Mouse (Mus musculus) liver, embryonic 16.5 days (tissue): ENCODE results near the gene Dpep3. TPM values are rescaled to one million over a fixed set of nuclear protein-coding genes. Genes with fewer than 3 reads are reported as not detected.
"Not testable (repeated sequence)": the region's sequence is repeated elsewhere in the genome, so short reads cannot be mapped to it uniquely, and the experiment has no call there.

ENCODE experiments used
- ATAC-seq: fragments of 200-750 bp; cut with Nextera tagmentation; 2 replicates; pipeline ENCODE4 v1.8.0; 2017; ENCODE audit warnings: low read depth, mild to moderate bottlenecking, moderate number of reproducible peaks, moderate library complexity
- H3K27ac ChIP-seq: fragments of 300-500 bp; sonication (generic); 2 replicates; pipeline ENCODE4 v1.5.1; 2014; ENCODE audit warnings: mild to moderate bottlenecking, low read length
- H3K27me3 ChIP-seq: fragments of 300-500 bp; sonication (generic); 2 replicates; pipeline ENCODE4 v1.6.1; 2014; ENCODE audit warnings: low read depth, low read length, mixed read lengths; ENCODE audit not compliant: control insufficient read depth, insufficient read depth
- H3K36me3 ChIP-seq: fragments of 300-500 bp; sonication (generic); 2 replicates; pipeline ENCODE4 v1.6.1; 2014; ENCODE audit warnings: mild to moderate bottlenecking; ENCODE audit not compliant: control insufficient read depth, insufficient read depth
- H3K4me1 ChIP-seq: fragments of 300-500 bp; sonication (generic); 2 replicates; pipeline ENCODE4 v1.6.1; 2014; ENCODE audit warnings: low read depth, low read length, mixed read lengths; ENCODE audit not compliant: control insufficient read depth
- H3K4me2 ChIP-seq: fragments of 300-500 bp; sonication (generic); 2 replicates; pipeline ENCODE4 v1.6.1; 2014; ENCODE audit warnings: low read depth, low read length, mixed read lengths
- H3K4me3 ChIP-seq: fragments of 300-500 bp; sonication (generic); 2 replicates; pipeline ENCODE4 v1.5.1; 2014; ENCODE audit warnings: low read depth, mild to moderate bottlenecking, low read length
- H3K9ac ChIP-seq: fragments of 300-500 bp; sonication (generic); 2 replicates; pipeline ENCODE4 v1.6.1; 2014; ENCODE audit warnings: low read depth, low read length
- H3K9me3 ChIP-seq: fragments of 300-500 bp; sonication (generic); replicated peaks from 2 replicates; pipeline ENCODE4 v1.6.1; 2016; ENCODE audit warnings: low read length; ENCODE audit not compliant: control insufficient read depth
- WGBS: fragments of 180-500 bp; shearing (Covaris S2); extraction: QIAGEN DNeasy Blood & Tissue Kit; methylation state at CpG from one replicate; pipeline ENCODE4 v1.1.7; 2014; ENCODE audit not compliant: insufficient replicate concordance; 5-methylcytosine and 5-hydroxymethylcytosine counted together
- polyA plus RNA-seq: library from polyadenylated mRNA; unstranded; fragments of >200 nt; fragmentation: Nextera tagmentation; extraction: Ambion mirVana; gene quantifications from 2 replicates; pipeline ENCODE4 v1.2.1, GENCODE M21; 2015

Gene Dpep3
- polyA plus RNA-seq, 1 experiment from 2014 or later = not detected

DNA sequence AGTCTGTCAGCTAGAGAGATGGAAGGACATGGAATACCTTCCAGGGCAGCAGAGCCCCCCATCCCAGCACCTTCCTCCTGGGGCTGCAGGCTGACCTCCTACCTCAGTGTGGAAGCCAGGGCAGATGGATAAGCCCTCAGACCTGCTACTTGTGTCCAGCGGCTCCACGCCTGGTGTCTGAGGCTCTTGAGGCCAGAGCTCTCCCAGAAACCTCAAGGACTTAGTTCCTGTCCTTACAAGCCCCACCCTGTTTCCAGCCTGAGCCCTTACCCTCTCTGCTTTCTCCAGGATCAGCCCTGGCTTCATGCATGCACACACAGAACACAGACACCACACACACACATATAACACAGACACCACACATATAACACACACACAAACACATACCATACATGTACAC, 12.3 kb upstream of the Dpep3 start:
- ATAC-seq = no peak
- Histone ChIP-seq H3K27me3 (peaks cover 4% of the 10 kb centered on the region; the same call in 1 of the 2 replicates), H3K4me3 (no peak overlapping the region), H3K9me3 (no peaks in the 10 kb centered on the region), H3K4me2 (no peak overlapping the region), H3K9ac (no peak overlapping the region), H3K4me1 (peaks cover 8% of the 10 kb centered on the region), H3K27ac (no peak overlapping the region), H3K36me3 (no peaks in the 10 kb centered on the region)
- WGBS = 50% methylated on average over 2 of the region's 2 CpGs

- peaks cover 7% of the 10 kb centered on the region for H3K4me1 ChIP-seq
- H3K4me3 ChIP-seq = no peak within 1 kb of the TSS
- no peaks in the 10 kb centered on the region for H3K9me3 ChIP-seq
- H3K4me2 ChIP-seq = no peak within 1 kb of the TSS
- no peak within 1 kb of the TSS for H3K9ac ChIP-seq
- peak; percentile 46; the same call in 1 of the 2 replicates for ATAC-seq
- peaks cover 4% of the 10 kb centered on the region; the same call in 1 of the 2 replicates for H3K27me3 ChIP-seq
- H3K27ac ChIP-seq = no peak within 1 kb of the TSS
- 10% methylated on average over 15 of the region's 15 CpGs for WGBS
- no peaks in the 10 kb centered on the region for H3K36me3 ChIP-seq
These were observed 11.7 kb upstream of the Dpep3 start, which contains the start of gene Dus2 for GRCm38 (mm10) chr8:105990856-105991387. Gene Dus2 (plus strand): TSS chr8:105991337.

DNA sequence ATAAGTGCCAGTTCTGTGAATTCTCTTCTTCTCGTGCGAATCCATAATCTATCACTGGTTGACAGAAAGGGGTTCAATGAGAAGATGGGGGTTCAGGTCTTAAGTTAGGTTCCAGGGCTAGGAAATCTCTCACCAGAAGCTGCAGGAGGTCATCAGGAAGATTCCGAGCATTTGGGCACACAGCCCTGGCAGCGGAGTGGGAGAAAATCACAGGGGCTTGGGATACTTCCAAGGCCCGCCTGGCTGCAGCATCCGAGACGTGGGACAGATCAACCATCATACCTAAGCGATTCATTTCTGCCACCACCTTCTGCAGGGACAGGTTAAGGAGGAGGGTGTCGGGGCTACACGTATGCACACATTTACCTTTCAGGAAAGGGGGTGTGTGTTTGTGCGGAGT, 9.3 kb upstream of the Dpep3 start:
- ATAC-seq = no peak
- Histone ChIP-seq H3K9ac (no peak overlapping the region), H3K4me1 (peaks cover 7% of the 10 kb centered on the region), H3K4me3 (no peak overlapping the region), H3K9me3 (no peaks in the 10 kb centered on the region), H3K36me3 (no peaks in the 10 kb centered on the region), H3K4me2 (no peak overlapping the region), H3K27ac (no peak overlapping the region), H3K27me3 (peaks cover 4% of the 10 kb centered on the region; the same call in 1 of the 2 replicates)
- WGBS = 70% methylated on average over 11 of the region's 11 CpGs

GRCm38 (mm10) chr8:105983406-105983805, 4.2 kb upstream of the Dpep3 start:
- not testable (repeated sequence) for H3K9me3 ChIP-seq, H3K4me2 ChIP-seq, H3K9ac ChIP-seq, H3K36me3 ChIP-seq, H3K4me1 ChIP-seq, ATAC-seq, H3K4me3 ChIP-seq, H3K27me3 ChIP-seq, H3K27ac ChIP-seq
- WGBS = 42% methylated on average over 8 of the region's 11 CpGs

GRCm38 (mm10) chr8:105981146-105981545, 1.9 kb upstream of the Dpep3 start:
- H3K4me1 ChIP-seq = no peaks in the 10 kb centered on the region
- no peaks in the 10 kb centered on the region for H3K36me3 ChIP-seq
- no peak overlapping the region for H3K27ac ChIP-seq
- H3K27me3 ChIP-seq = no peaks in the 10 kb centered on the region
- H3K4me3 ChIP-seq = no peak overlapping the region
- H3K4me2 ChIP-seq = no peak overlapping the region
- 73% methylated on average over 1 of the region's 1 CpGs for WGBS
- H3K9me3 ChIP-seq = no peaks in the 10 kb centered on the region
- ATAC-seq = no peak
- no peak overlapping the region for H3K9ac ChIP-seq

- 68% methylated on average over 7 of the region's 7 CpGs for whole genome bisulfite sequencing
- no peak overlapping the region for H3K9ac ChIP-seq
- no peaks in the 10 kb centered on the region for H3K27me3 ChIP-seq
- no peak overlapping the region for H3K4me3 ChIP-seq
- H3K27ac ChIP-seq = no peak overlapping the region
- no peaks in the 10 kb centered on the region for H3K4me1 ChIP-seq
- ATAC-seq = no peak
- no peaks in the 10 kb centered on the region for H3K9me3 ChIP-seq
- no peaks in the 10 kb centered on the region for H3K36me3 ChIP-seq
- H3K4me2 ChIP-seq = no peak overlapping the region
These were observed 3.9 kb downstream of the Dpep3 start for GRCm38 (mm10) chr8:105975363-105975762.

DNA sequence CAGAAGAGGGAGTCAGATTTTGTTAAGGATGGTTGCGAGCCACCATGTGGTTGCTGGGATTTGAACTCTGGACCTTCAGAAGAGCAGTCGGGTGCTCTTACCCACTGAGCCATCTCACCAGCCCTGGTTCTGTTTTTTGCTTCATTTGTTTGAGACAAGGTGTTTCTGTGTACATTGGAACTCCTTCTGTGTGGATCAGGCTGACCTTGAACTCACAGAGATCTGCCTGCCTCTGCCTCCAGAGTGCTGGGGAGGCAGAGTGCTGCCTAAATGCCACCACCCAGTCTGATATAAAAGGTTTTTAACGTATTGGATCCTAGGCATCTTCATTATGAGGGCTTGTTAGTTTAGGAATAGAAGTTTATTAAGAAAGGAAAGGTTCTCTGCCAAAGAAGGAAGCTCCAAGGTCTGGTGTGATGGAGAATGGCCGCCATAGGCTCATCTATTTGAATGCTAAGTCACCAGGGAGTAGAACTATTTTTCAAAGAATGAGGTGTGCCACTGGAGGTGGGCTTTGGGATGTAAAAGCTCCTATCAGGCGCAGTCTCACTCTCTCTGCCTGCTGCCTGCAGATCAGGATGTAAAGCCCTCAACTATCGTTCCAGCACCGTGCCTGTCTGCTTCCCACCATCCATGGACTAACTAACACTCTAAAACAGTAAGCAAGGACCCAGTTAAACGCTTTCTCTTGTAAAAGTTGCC, 8.1 kb downstream of the Dpep3 start:
- Histone ChIP-seq H3K4me3 (no peak overlapping the region), H3K36me3 (no peaks in the 10 kb centered on the region), H3K4me1 (peaks cover 14% of the 10 kb centered on the region), H3K9me3 (no peaks in the 10 kb centered on the region), H3K4me2 (no peak overlapping the region), H3K27me3 (no peaks in the 10 kb centered on the region), H3K9ac (no peak overlapping the region), H3K27ac (no peak overlapping the region)
- WGBS = 69% methylated on average over 8 of the region's 8 CpGs
- ATAC-seq = no peak

- Histone ChIP-seq H3K9ac (no peak overlapping the region), H3K36me3 (no peaks in the 10 kb centered on the region), H3K4me2 (no peak overlapping the region), H3K4me3 (no peak overlapping the region), H3K27ac (no peak overlapping the region), H3K4me1 (peaks cover 30% of the 10 kb centered on the region), H3K9me3 (no peaks in the 10 kb centered on the region), H3K27me3 (no peaks in the 10 kb centered on the region)
- ATAC-seq = no peak
- 56% methylated on average over 1 of the region's 1 CpGs for WGBS
These were observed 9.9 kb downstream of the Dpep3 start for GRCm38 (mm10) chr8:105969367-105969766.

DNA sequence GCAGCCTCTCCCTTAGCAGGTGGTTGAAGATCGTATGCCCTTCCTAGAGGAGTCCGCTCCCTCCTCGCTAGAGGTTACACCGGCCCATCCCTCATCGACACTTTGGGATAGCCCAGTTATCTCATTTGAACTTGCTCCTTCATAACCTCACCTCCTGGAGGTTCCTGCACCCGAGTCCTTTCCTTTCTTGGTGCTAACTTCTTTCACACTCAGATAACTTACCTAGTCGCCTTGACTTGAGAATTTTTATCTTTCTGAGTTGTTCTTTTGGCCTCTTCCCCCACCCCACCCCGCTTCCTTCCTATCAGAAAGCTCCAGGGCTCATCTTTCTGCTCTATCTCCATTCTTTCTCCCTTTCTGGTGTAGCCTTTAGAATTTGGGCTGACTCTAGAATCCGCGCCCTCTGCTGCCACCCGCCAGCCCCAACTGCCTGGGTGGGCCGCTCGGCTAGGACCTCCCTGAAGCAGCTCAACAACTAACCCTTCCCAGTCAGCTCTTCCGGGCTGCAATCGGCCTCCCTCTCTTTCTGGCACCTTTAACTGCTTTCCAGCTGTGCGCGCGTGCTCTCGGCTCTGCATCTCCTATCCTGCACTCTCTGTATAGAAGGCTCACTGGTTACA, 12.4 kb downstream of the Dpep3 start:
- Histone ChIP-seq H3K4me3 (peak overlapping the region; percentile 84), H3K9me3 (no peaks in the 10 kb centered on the region), H3K9ac (peak overlapping the region; percentile 84), H3K27ac (peak overlapping the region; percentile 89), H3K4me1 (peaks cover 45% of the 10 kb centered on the region), H3K27me3 (no peaks in the 10 kb centered on the region), H3K4me2 (peak overlapping the region; percentile 96), H3K36me3 (no peaks in the 10 kb centered on the region)
- 7% methylated on average over 19 of the region's 19 CpGs for WGBS
- ATAC-seq = peak; percentile 69
